Mouse (Mus musculus) megakaryocyte, adult 5-6 weeks (primary cell): ENCODE data around the gene Dyrk3. TPM values are rescaled to one million over a fixed set of nuclear protein-coding genes. Genes with fewer than 3 reads are reported as not detected.

Source experiments
- ATAC-seq: 2 replicates; pipeline ENCODE4 v1.8.0; 2016; ENCODE audit warnings: mild to moderate bottlenecking, inconsistent platforms; ENCODE audit not compliant: poor library complexity, severe bottlenecking
- total RNA-seq, 2 experiments: library from RNA; stranded (forward) in 1 of 2; stranded (reverse) in 1 of 2; fragments of 153-499, 151-499 nt in 1 of 2; fragments of 221-1000, 200-1000 nt in 1 of 2; gene quantifications; 2 replicates each; pipeline versions ENCODE4 v1.2.3 to v1.2.4; 2015 to 2017

Gene Dyrk3
- total RNA-seq, 2 experiments from 2014 or later = 4.6 to 4.8 TPM

DNA sequence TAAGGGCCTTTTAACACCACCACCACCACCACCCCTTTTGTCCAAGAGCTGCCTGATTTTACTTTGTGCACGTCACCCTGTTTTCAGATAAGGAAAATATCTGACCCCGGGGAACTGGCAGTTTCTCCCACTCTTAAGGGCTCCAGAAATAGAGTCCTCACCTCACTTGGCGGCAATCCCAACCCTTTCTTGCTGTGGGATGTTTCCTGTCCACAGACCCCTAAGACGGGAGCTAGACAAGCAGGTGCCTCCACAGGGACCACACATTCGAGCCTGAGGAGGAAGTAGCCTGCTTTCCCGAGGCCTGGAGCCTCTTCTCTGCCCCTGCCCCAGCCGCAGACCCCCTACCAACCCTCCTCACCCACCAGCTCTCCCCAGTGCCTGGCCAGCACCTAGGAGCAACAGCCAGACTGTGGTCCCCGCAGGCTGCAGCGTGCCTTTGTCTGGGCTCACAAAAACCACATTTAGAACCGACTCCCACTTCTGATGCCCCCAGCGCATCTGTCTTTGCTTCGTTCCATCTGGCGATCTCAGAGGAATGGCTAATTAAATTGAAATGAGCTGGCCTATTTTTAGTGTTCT lies 21.6 kb downstream of the Dyrk3 start:
- ATAC-seq = no peak

DNA sequence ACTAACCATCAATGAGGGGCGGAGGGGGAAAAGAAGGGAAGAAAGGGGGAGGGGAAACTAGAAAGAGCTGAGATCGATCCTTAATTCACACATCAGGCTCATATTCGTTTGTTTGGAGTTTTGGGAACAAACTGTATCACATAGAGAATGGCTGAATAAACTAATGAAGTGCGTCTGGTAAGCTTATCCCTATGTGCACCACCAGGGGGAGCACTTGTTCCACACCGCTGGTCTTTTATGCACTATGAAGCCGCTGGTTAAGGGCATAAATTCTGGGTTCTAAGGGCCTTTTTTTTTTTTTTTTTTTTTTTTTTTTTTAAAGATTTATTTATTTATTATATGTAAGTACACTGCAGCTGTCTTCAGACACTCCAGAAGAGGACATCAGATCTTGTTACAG lies 22.2 kb downstream of the Dyrk3 start:
- peak; percentile 74 for ATAC-seq

DNA sequence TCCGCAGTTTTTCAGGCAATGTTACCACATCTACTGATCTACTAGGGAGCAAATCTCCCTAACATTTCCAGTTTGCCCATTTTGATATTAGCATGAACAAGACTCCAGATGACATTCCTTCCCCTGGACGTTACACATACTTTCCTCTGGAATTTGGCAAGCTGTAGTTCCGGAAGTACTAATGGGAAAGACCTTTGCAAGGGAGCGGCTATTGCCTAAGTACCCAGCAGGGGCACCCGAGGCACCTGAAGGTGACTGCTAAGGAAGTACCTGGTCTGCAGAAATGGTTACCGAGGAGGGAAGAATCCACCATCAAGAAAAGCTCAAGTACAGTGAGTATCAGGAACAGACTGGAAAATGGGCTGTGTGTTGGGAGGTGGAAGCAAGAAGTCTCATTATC lies 25.6 kb downstream of the Dyrk3 start:
- ATAC-seq = no peak

DNA sequence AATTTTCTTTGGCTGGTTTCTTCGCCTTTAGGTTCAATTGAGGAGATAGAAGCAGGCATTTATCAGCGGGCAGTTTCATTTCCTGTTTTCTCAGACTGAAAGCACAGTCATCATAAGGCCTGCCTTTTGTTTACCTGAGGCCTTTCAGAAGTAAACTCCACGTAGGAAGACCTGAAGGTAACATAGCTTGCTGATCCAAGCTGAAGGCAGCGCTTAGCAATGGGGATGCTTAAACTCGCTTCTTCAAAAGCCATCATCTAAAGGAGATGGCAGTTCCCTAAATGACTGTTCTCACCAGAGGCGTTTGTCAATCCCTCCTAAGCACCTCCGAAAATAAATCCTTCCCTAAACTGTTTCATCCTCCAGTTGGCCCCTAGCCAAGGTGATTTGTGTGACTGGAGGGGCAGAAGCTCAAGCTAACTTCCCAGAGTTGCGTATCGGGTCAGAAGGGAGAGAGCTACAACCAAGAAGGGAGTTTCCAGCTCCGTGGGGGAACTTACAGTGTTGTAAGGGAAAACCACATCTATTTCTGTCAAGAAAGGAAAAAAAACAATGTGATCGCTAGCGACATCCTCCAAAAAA lies 27.5 kb downstream of the Dyrk3 start:
- peak; percentile 85 for ATAC-seq

DNA sequence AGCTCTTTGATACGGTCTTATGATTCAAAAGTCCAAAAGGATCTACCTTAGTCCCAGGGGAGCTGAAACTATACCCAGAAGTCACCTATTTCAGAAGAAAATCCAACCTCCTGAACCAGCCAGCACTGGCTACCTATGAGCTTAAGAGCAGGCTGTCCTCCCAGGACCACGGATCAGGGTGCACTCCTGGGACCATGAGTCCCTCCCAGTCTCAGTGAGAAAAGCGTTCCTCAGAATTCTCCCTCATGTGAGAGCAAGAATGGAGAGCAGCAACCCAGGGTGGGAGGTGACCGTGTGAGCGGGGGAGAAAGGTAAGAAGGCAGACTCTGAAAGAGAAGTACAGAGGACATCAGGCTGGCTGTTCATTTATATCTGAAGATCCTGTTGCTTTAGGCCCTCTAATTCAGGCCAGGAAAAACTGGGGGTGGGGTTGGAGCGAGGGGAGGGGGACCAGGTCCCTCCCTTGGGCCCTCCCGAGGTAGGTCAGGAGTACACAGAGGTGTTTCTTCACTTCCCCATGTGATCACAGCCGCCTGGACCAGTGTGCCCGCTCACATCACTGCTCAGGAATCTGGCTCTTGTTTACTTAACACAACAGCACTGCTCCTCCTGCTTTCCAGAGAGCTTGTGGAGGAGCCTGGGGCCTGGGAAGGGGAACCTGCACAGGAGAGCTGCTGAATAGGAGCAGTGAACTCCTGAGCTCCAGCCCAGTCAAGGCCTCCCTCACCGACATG lies 30.4 kb downstream of the Dyrk3 start:
- no peak for ATAC-seq

DNA sequence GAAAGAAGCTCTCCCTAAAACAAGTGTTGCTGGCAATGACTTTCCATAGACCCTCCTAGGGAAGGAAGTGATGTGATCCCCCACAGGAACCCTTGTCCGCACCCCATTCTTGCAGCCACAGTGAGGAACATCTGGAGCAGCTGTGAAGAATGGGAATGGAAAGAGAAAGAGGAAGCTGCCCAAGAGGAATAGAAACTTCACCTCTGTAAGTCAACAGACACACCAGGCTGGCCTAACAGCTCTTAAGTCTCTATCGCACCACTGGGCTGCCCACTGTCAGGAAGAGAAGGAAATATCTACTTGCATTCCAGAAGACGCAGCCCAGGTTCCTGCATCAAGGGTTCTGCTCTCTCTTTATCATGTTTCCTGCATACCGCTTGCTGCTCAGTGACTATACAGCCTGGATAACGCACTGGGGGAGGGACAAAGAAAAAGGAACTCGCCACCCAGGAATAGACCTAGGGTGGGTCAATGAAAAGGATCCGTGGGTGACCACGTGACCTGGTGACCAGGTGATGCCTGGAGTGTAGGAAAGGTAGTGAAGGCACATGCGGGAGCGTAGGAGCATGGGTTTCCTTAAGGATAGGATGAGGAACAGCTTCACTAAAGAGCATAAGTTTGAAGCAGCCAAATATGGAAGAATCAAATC lies 34.2 kb downstream of the Dyrk3 start:
- ATAC-seq = peak; percentile 95

DNA sequence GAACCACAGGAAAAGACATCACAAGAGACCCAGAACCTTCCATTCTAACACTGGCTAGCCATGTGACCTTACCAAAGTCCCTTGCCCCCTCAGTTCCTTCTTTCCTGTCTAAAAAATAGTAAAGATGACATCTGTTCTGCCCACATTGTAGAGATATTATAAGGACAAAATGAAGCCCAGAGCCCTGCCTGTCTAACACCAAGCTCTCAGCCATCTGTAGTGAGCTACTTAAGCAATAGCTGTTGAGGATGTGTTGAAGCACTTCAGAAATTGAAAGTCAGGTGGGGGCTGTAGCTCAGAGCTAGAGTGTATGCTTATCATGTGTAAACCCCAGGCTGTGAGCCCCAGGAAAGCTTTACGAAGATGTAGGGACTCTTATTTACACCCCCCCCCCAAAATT lies 37.3 kb downstream of the Dyrk3 start:
- ATAC-seq = no peak

DNA sequence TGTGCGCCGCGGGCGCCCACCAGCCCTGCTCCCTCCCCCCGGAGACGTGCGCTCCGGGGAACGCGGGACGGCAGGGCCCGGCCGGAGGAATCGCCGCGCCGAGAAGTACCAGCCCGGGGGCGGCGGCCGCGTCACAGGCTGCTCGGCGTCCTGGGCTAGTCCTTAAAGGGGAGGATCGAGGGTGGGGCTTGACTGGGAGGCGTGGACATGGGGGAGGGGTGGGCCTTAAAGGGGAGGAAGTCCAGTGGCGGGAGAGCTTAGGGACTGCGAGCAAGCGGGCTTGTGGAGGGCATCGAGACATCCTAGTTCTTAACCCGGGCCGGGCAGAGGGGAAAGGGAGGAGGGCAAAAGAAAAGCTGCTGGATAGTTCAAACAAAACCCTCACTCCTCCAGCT lies 40.4 kb downstream of the Dyrk3 start, which contains the start of gene Mapkapk2:
TSS of gene Mapkapk2 (minus strand) at position 127 of the 395 bp plus-strand sequence.
- ATAC-seq = peak; percentile 80

DNA sequence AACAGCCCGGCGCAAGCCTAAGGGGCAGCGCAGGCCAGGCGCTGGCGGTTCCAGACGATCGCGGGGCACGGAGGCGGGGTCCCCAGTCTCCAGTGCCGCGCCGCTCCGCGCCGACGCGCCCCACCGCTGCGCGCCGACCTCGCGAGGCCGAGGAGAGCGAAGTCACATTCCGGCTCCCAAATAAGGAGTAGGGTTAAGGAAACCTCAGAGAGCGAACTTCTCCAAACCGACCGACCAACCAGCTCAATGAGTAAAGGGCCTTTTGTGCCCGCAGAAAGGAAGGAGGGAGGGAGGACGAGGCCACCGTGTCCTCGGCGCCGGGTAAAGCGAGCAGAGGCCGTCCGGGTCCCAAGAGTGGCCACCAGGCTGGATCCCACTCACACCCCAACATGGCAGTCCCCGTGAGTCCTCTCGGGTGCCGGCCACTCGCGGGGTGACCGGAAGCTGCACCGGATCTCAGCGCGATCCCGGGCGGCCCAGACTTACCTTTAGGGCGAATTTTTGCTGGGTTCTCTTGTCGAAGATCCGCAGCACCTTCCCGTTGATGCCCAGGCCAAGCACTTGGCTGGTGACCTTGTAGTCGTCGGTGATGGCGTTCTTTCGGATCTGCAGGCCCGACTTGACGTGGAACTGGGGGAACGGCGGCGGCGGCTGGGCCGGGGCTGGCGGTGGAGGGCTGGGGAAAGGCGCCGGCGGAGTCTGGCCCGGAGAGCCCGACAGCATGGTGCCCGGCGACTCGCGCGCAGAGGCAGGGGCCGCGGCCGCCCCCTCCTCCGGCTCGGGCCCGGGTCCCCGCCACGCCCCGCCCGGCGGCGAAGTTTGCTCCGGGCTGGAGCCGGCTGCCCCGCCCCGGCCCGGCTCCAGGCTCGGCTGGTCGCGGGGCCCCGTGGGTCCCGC lies 41.1 kb downstream of the Dyrk3 start:
- ATAC-seq = peak; percentile 70

DNA sequence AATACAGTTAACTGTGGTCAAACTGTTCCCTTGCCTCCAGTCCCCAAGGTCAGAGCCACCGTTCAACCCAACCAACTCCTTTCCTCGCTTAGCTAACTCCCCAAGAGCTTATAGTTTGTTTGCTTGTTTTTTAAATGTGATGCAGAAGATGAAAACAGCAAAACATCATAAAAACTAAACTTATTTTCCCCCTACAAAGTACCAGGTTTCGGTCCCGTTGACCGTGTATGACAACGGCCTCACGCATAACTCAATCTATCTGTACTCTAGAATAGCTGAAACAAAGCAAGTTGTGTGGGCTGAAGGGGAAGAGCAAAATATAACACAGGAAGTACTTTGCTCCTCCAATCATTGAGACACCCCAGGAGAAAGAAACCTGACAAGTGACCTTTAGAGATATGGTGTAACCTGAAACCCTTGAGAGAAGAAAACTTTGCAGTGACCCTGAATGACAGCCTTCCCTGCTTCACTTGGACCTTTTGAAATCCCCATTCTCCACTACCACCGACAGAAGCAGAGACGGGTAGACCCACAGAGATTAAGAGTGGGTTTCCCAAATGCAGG lies 41.9 kb downstream of the Dyrk3 start:
- ATAC-seq = peak; percentile 17; the same call in 1 of the 2 replicates

DNA sequence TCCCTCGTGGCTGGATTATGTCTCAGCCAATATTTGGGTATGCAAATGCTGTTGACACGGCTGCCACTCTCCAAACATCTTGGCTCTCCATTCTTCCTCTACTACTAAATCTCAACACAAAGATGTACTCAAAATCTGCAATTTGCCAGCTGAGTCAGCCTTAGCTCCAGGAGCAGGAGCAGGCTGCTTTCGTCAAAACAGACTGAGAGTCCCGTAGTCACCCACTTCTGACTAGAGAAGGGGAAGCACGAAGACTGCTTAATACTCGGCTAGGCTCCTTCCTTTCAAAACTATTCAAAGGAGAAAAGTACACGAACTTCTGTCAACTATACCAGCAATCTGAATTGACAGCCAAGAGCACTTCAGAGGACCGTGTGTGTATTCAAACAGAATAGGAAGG lies 42.6 kb downstream of the Dyrk3 start:
- no peak for ATAC-seq

DNA sequence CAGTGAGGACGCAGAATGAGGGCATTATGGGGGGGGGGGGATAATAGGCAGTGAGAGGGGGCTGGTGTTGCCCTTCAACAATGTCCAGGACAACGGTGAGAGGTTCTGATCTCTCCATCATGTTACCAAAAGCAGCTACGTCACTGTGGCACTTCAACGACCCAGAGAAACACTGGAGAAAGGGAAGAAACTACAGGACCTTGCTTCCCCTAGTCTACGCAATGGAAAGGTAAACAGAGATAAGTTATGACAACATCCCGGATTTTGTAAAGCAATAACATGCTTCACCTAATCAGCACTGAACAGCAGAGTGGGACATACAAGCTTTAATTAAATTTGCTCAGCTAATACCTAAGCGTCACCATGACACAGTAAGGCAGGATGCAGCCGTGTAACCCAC lies 44.3 kb downstream of the Dyrk3 start:
- no peak for ATAC-seq

DNA sequence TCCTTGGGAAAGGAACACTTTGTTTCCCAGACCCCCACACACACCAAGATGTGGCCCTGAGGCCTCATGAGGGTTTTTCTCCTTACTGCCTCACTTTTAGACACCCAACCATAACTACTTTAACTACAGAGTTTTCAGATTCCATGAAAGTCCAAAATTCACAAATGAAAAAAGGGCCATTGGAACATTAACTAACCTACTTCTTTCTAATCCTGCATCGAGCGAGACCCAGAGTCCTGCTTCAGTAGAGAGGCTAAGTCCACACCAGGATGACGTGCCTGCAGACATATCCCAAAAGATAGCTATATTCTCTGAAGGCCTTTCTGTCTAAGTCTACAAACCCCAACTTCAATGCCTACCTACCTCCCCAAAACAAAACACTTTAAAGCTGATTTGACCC lies 45.3 kb downstream of the Dyrk3 start:
- ATAC-seq = no peak

DNA sequence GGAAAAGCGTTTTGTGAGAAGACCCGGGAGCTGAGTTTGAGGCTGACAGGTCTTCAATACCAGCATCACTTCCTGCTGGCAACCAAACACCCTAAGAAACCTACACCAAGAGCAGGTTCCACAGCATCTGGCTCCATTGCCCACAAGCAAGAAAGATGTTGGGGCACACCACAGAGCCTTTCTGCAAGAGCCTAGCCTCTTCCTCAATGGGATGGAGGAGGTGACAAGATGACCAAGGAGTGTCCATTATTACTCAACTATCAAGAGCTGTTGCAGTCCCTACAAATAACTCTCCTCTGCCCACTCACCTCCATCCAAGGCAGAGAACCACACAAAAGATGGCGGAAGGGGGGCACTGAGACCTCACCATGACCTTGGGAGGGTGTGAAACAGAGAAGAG lies 46.0 kb downstream of the Dyrk3 start:
- ATAC-seq = peak; percentile 31

DNA sequence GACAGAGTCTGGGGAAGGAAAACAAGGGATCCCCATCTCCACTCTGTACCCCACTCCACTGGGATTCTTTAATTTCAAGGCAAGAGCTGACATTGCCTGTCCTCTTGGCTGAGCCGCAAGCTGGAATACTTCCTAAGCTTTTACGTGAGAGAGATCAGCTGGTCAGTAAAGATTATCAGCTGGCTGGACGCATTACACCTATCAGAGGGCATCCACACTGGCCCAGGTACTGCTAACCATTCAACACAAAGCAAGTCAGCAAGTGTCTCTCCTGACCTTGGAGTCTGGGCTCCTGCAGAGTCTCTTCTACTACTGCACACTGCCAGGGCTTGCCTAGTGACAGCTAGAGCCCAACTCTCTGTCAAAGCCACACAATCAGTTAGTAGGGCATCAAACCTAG lies 46.7 kb downstream of the Dyrk3 start:
- no peak for ATAC-seq

DNA sequence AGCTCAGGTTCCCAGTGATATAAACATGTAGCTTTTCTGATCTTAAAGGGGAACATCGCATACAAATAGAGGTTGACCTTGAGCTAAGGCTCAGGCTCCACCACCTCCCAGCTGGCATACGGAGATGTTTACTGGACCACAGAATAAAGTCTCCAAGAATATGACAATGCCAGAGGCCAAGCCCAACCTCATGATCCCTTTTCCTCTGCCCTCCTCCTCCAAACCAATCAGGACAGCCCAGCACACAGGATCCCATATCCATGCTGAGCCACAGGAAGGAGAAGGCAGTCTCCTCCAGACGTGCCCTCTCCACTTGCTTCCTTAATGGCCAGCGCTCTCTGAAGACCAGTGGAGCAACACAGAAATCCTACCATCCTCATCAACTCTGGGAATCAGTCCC lies 47.3 kb downstream of the Dyrk3 start:
- no peak for ATAC-seq

DNA sequence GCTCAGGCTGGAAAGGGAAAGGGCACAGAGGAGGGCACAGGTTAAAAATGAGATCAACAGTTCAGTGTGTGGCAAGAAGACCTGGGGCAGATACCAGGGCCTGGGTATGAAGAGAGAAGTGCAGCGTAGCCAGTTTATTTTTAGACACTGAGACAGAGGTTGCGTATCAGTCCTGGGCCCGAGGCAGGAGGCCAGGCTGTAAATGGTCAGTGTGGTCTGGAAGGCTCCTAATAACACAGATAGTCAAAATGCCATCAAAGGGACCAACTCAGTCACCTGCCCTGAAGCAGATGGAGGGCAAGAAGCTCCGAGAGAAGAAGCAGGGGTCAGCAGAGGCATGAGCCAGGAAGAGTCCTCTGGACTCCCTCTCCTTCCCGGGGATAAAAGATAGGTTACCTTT lies 47.9 kb downstream of the Dyrk3 start:
- peak; percentile 44 for ATAC-seq

DNA sequence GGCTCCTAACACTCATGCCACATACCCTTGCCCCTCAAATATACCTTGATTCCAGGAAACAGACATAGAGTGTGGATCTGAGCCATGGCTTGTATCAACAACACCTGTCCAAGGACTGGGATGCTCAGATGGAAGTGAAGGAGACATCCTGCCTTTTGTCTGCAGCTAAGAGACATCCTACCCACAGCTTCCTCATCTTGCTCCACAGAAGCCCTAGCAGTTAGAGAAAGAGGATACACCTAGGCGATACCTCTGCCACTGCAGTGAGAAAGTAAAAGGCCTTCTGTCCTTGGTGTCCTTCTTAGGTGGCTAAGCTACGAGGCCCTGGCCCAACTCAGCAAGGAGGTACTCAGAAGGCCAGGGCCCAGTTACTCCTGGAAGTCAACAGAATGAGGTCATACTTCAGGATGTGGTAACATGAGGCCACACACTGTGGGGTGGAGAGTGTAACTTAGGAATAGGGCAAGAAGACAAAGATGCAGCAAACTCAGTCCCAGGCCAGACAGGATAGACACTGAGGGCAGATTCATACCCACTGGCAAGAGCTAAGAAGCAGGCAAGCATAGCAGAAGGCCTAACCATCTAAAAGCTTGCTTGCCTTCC lies 48.5 kb downstream of the Dyrk3 start:
- ATAC-seq = peak; percentile 38

DNA sequence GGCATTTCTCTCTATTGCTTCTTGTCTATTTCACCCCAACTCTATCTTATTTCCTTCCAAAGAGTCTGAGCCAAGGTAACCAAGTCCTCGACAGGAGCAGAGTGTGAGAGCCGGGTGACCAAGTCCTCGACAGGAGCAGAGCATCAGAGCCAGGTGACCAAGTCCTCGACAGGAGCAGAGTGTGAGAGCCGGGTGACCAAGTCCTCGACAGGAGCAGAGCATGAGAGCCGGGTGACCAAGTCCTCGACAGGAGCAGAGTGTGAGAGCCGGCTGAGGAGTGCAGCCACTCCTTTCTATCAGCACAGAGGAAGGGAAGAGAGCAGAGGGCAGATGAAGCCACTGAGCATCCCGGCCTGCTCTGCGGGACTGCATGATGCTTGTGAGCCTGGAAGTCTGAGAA lies 49.6 kb downstream of the Dyrk3 start:
- ATAC-seq = no peak

DNA sequence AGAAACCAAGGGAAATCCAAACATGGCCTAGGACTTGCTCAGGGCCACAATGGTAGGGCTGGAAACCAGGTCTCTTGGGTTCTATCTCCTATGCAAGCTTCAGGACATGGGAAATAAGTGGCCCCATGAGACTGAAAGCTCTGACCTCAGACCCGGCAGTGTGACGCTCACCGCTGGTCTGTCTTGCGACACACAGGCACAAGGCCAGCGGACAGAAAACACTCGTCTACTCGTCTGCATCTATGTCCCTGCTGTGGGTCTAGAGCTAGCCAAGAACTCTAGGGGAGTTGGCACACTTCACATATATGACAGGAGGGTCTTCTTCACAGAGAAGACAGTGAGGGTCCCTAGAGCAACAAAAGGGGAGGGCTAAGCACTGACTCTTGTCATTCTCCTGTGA lies 51.2 kb downstream of the Dyrk3 start:
- peak; percentile 67 for ATAC-seq
